Mouse (Mus musculus): ENCODE measurements around the gene Magi2.
"Not testable (repeated sequence)": the region's sequence is repeated elsewhere in the genome, so short reads cannot be mapped to it uniquely, and the experiment has no call there.

Gene Magi2

DNA sequence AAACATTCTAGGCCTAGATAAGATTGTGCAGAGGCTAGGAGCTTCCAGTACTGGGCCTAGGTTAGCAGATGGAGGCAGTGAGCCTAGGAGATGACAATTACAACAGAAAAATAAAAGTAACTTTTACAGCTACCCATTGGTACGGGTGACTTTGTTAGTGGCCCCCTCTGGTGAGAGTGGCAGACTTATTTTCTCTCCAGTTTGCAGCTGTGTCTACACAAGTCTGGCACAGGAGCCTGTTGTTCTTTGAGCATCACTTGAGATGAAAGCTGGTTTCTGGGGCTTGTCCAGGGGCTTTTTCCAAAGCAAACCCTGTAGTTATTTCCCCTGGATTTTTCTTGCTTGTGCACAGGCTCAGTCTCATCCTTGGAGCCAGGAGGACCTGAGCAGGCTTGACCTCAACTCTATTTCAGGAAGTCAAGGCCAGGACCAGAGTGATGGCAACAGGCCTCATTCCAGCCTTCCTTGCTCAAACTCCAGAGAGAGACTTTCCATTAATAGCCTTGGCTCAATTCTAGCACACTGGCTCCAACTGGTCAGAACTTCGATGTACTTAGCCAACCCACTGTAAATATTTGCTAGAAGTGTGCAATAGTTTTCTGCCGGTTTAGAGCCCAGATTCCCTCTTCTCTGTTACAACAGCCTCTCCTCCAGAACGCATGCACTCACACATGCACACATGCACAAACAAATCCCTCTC, 1493.5 kb downstream of the Magi2 start:
- no peak for DNase-seq

DNA sequence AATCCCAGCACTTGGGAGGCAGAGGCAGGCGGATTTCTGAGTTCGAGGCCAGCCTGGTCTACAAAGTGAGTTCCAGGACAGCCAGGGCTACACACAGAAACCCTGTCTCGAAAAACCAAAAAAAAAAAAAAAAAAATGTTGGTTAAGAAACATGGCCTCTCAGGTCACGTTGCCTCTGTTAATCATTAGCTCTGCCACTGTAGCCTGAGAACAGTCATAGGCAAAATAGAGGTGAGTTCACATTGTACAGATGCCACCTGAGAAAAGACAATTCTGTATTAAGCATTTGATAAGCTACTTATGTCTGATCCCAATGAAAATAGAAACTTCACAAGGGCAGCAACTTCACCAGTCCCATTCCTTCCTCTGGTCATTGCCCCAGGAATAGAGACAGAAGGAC, 1496.4 kb downstream of the Magi2 start:
- DNase-seq: not testable (repeated sequence)

DNA sequence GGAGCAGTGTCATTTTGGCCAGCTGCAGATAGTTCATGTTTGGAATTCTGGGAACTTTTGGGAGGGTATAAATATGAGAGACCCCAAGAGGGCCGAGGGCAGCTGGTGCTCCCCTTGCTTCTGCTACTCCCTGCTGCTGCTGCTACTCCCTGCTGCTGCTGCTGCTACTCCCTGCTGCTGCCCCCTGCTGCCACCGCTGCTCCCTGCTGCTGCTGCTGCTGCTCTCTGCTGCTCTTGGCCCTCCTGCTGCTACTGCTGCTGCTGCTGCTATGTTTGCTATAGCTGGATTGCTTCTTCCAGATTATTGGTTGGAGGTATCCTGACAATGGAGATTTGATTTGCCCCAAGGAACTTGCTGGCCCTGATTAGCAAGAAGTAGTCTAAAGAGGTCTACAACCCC, 1512.0 kb downstream of the Magi2 start:
- DNase-seq: no peak

DNA sequence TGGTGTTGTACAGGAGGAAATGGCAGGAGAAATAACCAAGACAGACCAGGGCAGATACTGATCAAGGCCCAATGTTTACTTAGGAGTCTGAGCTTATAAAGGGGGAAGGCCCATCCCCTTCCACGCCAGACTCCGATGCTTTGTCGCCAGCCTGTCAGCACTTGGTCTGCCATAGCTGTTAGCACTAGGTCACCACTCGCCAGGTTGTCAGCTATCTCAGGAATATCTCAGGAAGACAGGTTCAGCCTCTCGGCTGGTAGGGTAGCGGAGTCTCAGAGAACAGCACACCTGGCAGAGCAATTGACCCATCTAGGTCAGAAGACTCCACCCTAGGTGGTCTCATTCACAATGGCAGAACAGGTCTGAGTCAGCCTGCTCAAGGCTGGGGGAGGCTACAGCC, 1514.4 kb downstream of the Magi2 start:
- no peak for DNase-seq

DNA sequence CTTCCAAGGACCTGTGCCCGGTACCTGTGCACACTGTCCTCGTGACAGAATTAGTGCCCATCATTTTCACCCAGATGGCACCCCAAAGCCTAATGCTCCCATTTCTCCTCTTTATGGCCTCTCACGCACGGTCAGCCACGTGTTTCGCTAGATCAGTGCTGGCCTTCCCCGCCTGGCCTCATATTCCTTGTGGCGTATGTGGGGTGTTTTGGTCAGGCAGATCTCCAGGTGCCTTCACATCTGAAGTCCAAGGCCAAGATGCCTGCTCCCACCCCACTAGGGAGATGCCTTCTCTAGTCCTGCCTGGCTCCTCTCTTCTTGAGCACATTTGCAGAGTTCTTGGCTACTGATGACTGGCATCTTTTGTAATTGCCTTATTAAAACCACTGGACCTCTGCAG, 1515.1 kb downstream of the Magi2 start:
- no peak for DNase-seq

DNA sequence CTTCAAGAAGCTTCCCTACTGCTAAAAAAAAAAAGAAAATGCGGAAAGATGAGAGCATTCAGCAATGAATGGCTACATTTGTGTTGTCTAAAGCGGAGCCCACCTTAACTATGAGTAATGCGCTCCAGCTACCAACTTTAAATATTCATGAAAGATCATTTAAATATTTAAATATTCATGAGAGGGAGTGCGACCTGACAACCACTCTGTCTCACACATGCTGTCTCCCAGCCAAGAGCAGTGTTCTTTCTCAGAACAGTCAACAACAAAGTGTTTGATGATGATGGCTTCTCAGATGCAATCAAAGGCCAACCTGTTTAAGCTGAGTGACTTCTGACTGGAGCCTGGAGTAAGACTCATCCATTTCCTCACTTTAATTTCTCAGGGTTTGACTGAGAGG, 1521.3 kb downstream of the Magi2 start:
- no peak for DNase-seq

DNA sequence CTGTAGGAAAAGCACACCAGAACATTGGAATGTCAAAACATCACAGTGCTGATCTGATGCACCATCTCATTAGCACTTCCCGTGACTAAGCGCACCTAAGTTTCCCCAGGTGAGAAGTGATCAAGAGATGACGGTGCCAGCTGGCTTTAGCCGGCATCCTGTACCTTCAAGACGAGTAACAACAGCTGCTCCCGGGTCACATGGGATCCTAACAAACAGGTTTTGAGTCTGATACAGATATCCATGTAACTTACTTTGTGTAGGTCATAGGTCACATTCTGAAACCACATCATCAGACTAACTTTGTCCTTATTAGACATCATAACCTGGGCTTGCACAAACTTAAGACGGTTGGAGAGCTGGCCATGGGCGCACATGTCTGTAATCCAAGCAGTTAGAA, 1522.0 kb downstream of the Magi2 start:
- DNase-seq: no peak

DNA sequence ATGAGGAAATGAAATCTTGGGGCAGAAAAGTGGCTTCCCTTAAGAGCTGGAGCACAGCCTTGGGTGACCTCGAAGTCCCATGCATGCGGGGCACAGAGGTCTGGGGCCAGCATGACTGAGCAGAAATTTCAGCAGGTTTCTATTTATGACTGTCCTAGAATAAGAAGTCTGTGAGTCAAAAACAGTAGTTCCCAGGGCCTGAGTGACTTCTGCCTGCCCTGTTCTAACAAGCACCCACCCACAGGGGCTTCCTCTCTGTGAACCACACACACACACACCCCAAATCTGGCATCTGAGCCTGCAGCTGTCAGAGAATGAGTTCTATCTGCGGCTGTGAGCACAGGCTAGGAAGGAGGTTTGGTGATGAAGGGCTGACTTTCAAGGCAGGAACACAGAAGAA, 1522.7 kb downstream of the Magi2 start:
- no peak for DNase-seq

DNA sequence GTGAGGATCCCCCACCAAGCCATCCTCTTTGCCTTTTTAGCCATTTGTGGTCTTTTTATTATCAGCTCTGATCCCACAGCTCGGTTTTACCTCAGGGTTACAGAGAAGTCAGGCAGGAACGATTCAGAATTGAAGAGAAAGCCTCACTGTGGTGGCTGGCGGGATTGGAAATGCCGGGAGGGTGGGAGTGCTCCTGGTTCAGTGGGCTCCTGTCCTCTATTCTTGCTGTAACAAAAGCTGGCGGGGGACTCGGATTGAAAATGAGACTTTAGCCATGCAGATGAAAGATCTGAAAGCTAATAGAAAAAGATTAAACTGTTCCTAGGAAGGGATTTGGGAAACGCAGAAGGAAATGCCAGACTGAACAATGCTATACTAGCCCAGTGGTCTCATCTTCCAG, 1524.2 kb downstream of the Magi2 start:
- DNase-seq: no peak

DNA sequence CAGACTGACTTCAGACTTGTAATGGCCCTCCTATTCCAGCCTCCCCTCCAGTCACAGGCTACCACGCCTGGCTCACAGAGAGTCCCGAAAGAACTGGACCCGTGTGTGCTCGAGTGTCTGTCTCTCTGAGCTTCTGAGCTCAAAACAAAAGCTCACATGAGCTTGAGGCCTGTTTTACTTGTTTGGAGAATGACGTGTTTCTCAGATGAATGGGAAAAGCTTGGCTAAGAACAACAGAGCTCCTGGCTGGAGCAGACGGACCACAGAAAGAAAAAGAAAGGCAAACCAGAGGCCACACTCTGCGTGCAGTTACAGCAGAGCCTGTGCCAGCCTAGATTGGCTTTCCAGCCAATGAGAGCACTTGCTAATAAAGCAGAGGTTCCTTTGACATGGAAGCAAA, 1524.9 kb downstream of the Magi2 start:
- peak in 1 of 2 experiments; percentile 34 for DNase-seq

DNA sequence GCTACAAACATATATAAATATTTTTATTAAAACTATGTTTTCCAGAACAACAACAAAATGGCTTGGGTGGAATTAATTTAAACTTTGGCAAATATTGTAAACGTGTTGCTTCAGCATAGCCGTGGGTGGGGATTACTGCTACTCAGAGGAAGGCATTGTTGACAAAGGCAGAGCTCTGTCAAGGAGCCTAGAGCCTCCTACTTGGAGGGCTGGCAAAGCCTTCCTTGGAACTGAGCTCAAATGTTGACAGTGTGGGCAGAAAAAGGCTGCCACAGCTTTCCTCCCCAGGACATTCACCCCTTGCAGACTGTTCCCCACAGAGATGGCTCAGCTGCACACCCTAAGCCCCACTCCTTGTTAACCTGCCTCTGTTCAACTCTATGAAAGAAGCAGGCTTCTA, 1526.3 kb downstream of the Magi2 start:
- DNase-seq: no peak

DNA sequence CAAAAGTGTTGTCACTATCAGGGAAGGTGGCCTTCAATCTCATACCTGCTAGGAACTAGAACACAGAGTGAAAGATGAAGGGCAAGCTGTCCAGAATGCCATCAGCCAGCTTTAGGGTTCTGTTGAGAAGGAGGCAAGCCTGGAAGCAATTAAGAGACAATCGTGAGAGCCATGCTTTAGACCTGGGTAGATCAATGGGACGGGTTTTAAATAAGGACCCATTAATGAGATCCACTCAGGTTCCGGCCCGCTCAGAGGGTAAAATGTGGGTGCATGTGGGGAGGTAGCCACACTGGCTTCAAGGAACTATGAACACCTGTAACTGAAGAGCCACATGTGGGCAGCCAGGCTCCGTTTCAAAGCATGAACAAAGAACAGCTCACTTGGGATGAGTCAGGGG, 1527.1 kb downstream of the Magi2 start:
- DNase-seq: no peak
